Mouse (Mus musculus) MEL (cell line): ENCODE results near the gene Gpr85. TPM values are rescaled to one million over a fixed set of nuclear protein-coding genes. Genes with fewer than 3 reads are reported as not detected.

Source experiments
- DNase-seq: peaks from one replicate; pipeline ENCODE4 v3.0.0; 2011; ENCODE audit warnings: low read depth, low spot score
- H3K27ac ChIP-seq: 2 replicates; pipeline ENCODE4 v1.5.1; 2012; ENCODE audit warnings: low read depth, mild to moderate bottlenecking, control low read depth, low read length, moderate library complexity; ENCODE audit not compliant: control insufficient read depth
- H3K27me3 ChIP-seq, 2 experiments: fragments of 150-350 bp in 1 of 2; sonication (generic) in 1 of 2; 2 replicates each; pipeline ENCODE4 v1.6.1; 2012; ENCODE audit warnings: low read length in 2 of 2, mild to moderate bottlenecking in 2 of 2, improper control_type of control experiment in 1 of 2, moderate library complexity in 1 of 2; ENCODE audit not compliant: insufficient read depth in 2 of 2, control insufficient read depth in 1 of 2
- H3K36me3 ChIP-seq, 2 experiments: 2 replicates each; pipeline ENCODE4 v1.6.1; 2012 to 2014; ENCODE audit warnings: low read length in 2 of 2, improper control_type of control experiment in 1 of 2, inconsistent platforms in 1 of 2, mild to moderate bottlenecking in 1 of 2; ENCODE audit not compliant: insufficient read depth in 2 of 2, control insufficient read depth in 1 of 2
- H3K4me1 ChIP-seq, 2 experiments: fragments of 150-350 bp in 1 of 2; sonication (generic) in 1 of 2; 2 replicates each; pipeline ENCODE4 v1.6.1; 2012; ENCODE audit warnings: low read length in 2 of 2, improper control_type of control experiment in 1 of 2, mild to moderate bottlenecking in 1 of 2; ENCODE audit not compliant: insufficient read depth in 2 of 2, control insufficient read depth in 1 of 2
- H3K4me3 ChIP-seq, 2 experiments: fragments of 150-350 bp in 1 of 2; sonication (generic) in 1 of 2; 2 replicates each; pipeline ENCODE4 v1.5.1; 2012; ENCODE audit warnings: low read depth in 2 of 2, low read length in 2 of 2, mild to moderate bottlenecking in 2 of 2, moderate library complexity in 2 of 2, control low read depth in 1 of 2, improper control_type of control experiment in 1 of 2; ENCODE audit not compliant: control insufficient read depth in 1 of 2, insufficient read depth in 1 of 2
- H3K79me2 ChIP-seq: 2 replicates; pipeline ENCODE4 v1.6.1; 2012; ENCODE audit warnings: mild to moderate bottlenecking, low read length, moderate library complexity; ENCODE audit not compliant: control insufficient read depth, poor library complexity, insufficient read depth
- H3K9ac ChIP-seq: 2 replicates; pipeline ENCODE4 v1.6.1; 2012; ENCODE audit warnings: low read depth, mild to moderate bottlenecking, control low read depth, low read length, moderate library complexity; ENCODE audit not compliant: control insufficient read depth, poor library complexity, severe bottlenecking
- H3K9me3 ChIP-seq: fragments of 150-350 bp; sonication (generic); replicated peaks from 2 replicates; pipeline ENCODE4 v1.6.1; 2012; ENCODE audit warnings: mild to moderate bottlenecking, low read length, improper control_type of control experiment, moderate library complexity; ENCODE audit not compliant: insufficient read depth
- CHD2 ChIP-seq: IDR thresholded peaks from 2 replicates; pipeline ENCODE4 v1.6.1; 2011; ENCODE audit warnings: low read length, improper control_type of control experiment
- E2F4 ChIP-seq: IDR thresholded peaks from 2 replicates; pipeline ENCODE4 v1.6.1; 2011; ENCODE audit warnings: low read depth, low read length, improper control_type of control experiment, borderline replicate concordance
- ELF1 ChIP-seq: IDR thresholded peaks from 2 replicates; pipeline ENCODE4 v1.6.1; 2014; ENCODE audit warnings: low read depth, mild to moderate bottlenecking, inconsistent platforms, low read length, improper control_type of control experiment, moderate library complexity
- EP300 ChIP-seq, 2 experiments: IDR thresholded peaks; 2 replicates each; pipeline ENCODE4 v1.6.1; 2011; ENCODE audit warnings: improper control_type of control experiment in 2 of 2, low read length in 2 of 2, low read depth in 1 of 2, mild to moderate bottlenecking in 1 of 2
- GABPA ChIP-seq: IDR thresholded peaks from 2 replicates; pipeline ENCODE4 v1.6.1; 2012; ENCODE audit warnings: low read depth, mild to moderate bottlenecking, inconsistent platforms, low read length, improper control_type of control experiment, moderate library complexity
- MAFK ChIP-seq: IDR thresholded peaks from 2 replicates; pipeline ENCODE4 v1.6.1; 2011; ENCODE audit warnings: low read depth, mild to moderate bottlenecking, low read length, improper control_type of control experiment, borderline replicate concordance
- MAZ ChIP-seq: IDR thresholded peaks from 2 replicates; pipeline ENCODE4 v1.6.1; 2012; ENCODE audit warnings: low read depth, mild to moderate bottlenecking, inconsistent platforms, low read length, improper control_type of control experiment
- MXI1 ChIP-seq: IDR thresholded peaks from 2 replicates; pipeline ENCODE4 v1.6.1; 2011; ENCODE audit warnings: mild to moderate bottlenecking, low read depth, low read length, improper control_type of control experiment
- NELFE ChIP-seq: IDR thresholded peaks from 2 replicates; pipeline ENCODE4 v1.6.1; 2011; ENCODE audit warnings: low read depth, low read length, improper control_type of control experiment
- POLR2AphosphoS2 ChIP-seq: IDR thresholded peaks from 2 replicates; pipeline ENCODE4 v1.6.1; 2011; ENCODE audit warnings: low read length, improper control_type of control experiment
- RAD21 ChIP-seq: IDR thresholded peaks from 2 replicates; pipeline ENCODE4 v1.6.1; 2011; ENCODE audit warnings: mild to moderate bottlenecking, low read depth, low read length, improper control_type of control experiment
- SIN3A ChIP-seq: IDR thresholded peaks from 2 replicates; pipeline ENCODE4 v1.6.1; 2012; ENCODE audit warnings: low read length, improper control_type of control experiment, inconsistent platforms
- SMC3 ChIP-seq: IDR thresholded peaks from 2 replicates; pipeline ENCODE4 v1.6.1; 2011; ENCODE audit warnings: low read depth, low read length, improper control_type of control experiment
- TCF12 ChIP-seq: IDR thresholded peaks from 2 replicates; pipeline ENCODE4 v1.6.1; 2014; ENCODE audit warnings: low read depth, mild to moderate bottlenecking, inconsistent platforms, low read length, improper control_type of control experiment, moderate library complexity
- UBTF ChIP-seq: IDR thresholded peaks from 2 replicates; pipeline ENCODE4 v1.6.1; 2012; ENCODE audit warnings: low read depth, mild to moderate bottlenecking, inconsistent platforms, low read length, improper control_type of control experiment, moderate library complexity, borderline replicate concordance; ENCODE audit not compliant: insufficient read depth
- USF1 ChIP-seq: IDR thresholded peaks from 2 replicates; pipeline ENCODE4 v1.6.1; 2014; ENCODE audit warnings: low read depth, mild to moderate bottlenecking, inconsistent platforms, low read length, improper control_type of control experiment, moderate library complexity
- USF2 ChIP-seq, 2 experiments: IDR thresholded peaks; 2 replicates each; pipeline ENCODE4 v1.6.1; 2011 to 2012; ENCODE audit warnings: improper control_type of control experiment in 2 of 2, low read length in 2 of 2, borderline replicate concordance in 1 of 2, inconsistent platforms in 1 of 2, low read depth in 1 of 2, mild to moderate bottlenecking in 1 of 2; ENCODE audit not compliant: insufficient read depth in 1 of 2
- ZC3H11A ChIP-seq: IDR thresholded peaks from 2 replicates; pipeline ENCODE4 v1.6.1; 2012; ENCODE audit warnings: low read depth, mild to moderate bottlenecking, inconsistent platforms, low read length, improper control_type of control experiment
- ZKSCAN1 ChIP-seq: IDR thresholded peaks from 2 replicates; pipeline ENCODE4 v1.6.1; 2012; ENCODE audit warnings: low read depth, mild to moderate bottlenecking, inconsistent platforms, low read length, improper control_type of control experiment, moderate library complexity
- ZMIZ1 ChIP-seq: IDR thresholded peaks from 2 replicates; pipeline ENCODE4 v1.6.1; 2012; ENCODE audit warnings: low read depth, mild to moderate bottlenecking, inconsistent platforms, low read length, improper control_type of control experiment, moderate library complexity
- polyA plus RNA-seq, 2 experiments: library from polyadenylated mRNA; stranded (reverse) in 1 of 2; unstranded in 1 of 2; fragments of >175 nt in 1 of 2; fragments of >200 nt in 1 of 2; gene quantifications; 2 replicates each; pipeline versions ENCODE4 v1.2.1 to v1.2.4; 2012; ENCODE audit warnings: low replicate concordance in 2 of 2, low read depth in 1 of 2; ENCODE audit not compliant: insufficient read length in 2 of 2, insufficient read depth in 1 of 2, missing spikeins in 1 of 2
- total RNA-seq: library from RNA; depleted of rRNA; stranded (reverse); fragments of 300-350 nt; gene quantifications from 2 replicates; pipeline ENCODE4 v1.2.3, GENCODE M21; 2012

The Gpr85 gene
- total and polyA plus RNA-seq, 3 experiments = not detected

DNA sequence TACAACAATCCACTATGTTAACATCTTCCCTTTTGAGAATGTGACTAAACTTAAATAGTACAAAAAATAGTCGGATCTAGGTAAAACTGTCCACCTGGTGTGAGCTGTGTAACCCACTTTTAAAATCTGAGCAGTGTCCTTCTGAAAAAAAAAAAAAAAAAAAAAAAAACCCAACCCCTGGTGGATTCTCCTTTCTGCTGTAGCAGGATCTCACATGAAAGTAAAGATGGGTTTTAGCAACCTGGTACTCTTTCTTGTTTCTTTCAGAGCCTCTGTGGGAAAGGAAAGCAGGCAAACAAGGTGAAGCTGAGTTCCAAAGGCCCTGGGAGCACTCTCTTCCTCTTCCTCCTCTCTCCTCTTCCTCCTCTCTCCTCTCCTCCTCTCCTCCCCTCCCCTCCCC lies 10.9 kb downstream of the Gpr85 start:
- Histone ChIP-seq H3K36me3 (no peaks in the 10 kb centered on the region), H3K4me1 (no peaks in the 10 kb centered on the region), H3K9ac (no peak overlapping the region), H3K27ac (no peak overlapping the region), H3K27me3 (peaks cover 10 to 16% of the 10 kb centered on the region in 2 experiments), H3K4me3 (no peak overlapping the region), H3K79me2 (no peaks in the 10 kb centered on the region), H3K9me3 (no peaks in the 10 kb centered on the region)
- no peak for DNase-seq
- TF ChIP-seq TCF12 = no peak
- TF ChIP-seq SIN3A = no peak
- no peak for TF ChIP-seq USF2 (IDR thresholded peaks at IDR 0.05; ENCODE audit: borderline replicate concordance in 1 of 2, insufficient read depth in 1 of 2, low read depth in 1 of 2, low read length in 2 of 2)

DNA sequence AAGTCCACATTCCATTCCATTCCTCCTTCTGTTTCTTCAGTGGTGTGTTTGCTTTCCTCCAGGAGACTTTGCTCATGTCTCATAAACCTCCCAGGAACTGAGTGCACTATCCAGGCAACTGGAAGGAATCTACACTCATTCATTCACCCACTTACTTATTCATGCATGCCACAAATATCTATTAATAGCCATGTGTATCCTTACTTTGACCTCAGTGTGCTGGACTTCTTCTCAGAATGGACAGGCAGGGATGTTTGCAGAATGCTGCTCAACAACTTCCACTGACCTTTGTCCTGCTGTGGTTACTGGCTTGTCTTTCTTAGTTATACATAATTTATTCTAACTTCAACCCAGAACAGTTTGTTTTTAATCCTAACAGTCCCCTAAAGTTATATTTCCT lies 23.1 kb downstream of the Gpr85 start:
- no peak overlapping the region for H3K27ac ChIP-seq
- H3K36me3 ChIP-seq = no peaks in the 10 kb centered on the region
- H3K27me3 ChIP-seq = peaks cover 0 to 3% of the 10 kb centered on the region in 2 experiments; a peak in 1 of 4 replicates
- TF ChIP-seq SMC3 (no peak), UBTF (no peak), POLR2AphosphoS2 (no peak), ZMIZ1 (no peak), USF1 (no peak), EP300 (IDR thresholded peaks at IDR 0.05; ENCODE audit: low read depth in 1 of 2, low read length in 2 of 2) (no peak), MXI1 (no peak), E2F4 (no peak), ZC3H11A (no peak), CHD2 (no peak), GABPA (no peak), NELFE (no peak), MAFK (no peak), ELF1 (no peak), MAZ (no peak), ZKSCAN1 (no peak), SIN3A (no peak), RAD21 (no peak)
- TF ChIP-seq, all 39 proteins: peak for 0
- Histone ChIP-seq H3K9me3 (no peaks in the 10 kb centered on the region), H3K4me3 (no peak overlapping the region), H3K79me2 (no peaks in the 10 kb centered on the region), H3K9ac (no peak overlapping the region), H3K4me1 (no peaks in the 10 kb centered on the region)
- DNase-seq = no peak
